Mouse (Mus musculus) cerebellum, adult 2 months (tissue): ENCODE measurements at regions not wholly inside any gene's neighbourhood (a gene's known extent, or its start where the extent isn't known, plus 50 kb on each side); places are given as distances from the start of the nearest gene placed in this dataset.
"Not testable (repeated sequence)": the region's sequence is repeated elsewhere in the genome, so short reads cannot be mapped to it uniquely, and the experiment has no call there.

Experiments
- DNase-seq, 2 experiments: peaks; one replicate each; pipeline ENCODE4 v3.0.0; 2021
- H3K27ac ChIP-seq: fragments of 200-500 bp; 2 replicates; pipeline ENCODE4 v1.5.1; 2012; ENCODE audit warnings: low read length, control low read depth, inconsistent platforms; ENCODE audit not compliant: insufficient read depth
- H3K27me3 ChIP-seq: fragments of 200-500 bp; 2 replicates; pipeline ENCODE4 v1.6.1; 2012; ENCODE audit warnings: inconsistent platforms, mild to moderate bottlenecking, low read length, moderate library complexity; ENCODE audit not compliant: control insufficient read depth, insufficient read depth
- H3K4me1 ChIP-seq: fragments of 200-500 bp; 2 replicates; pipeline ENCODE4 v1.6.1; 2011; ENCODE audit warnings: low read length; ENCODE audit not compliant: control insufficient read depth, insufficient read depth
- H3K4me3 ChIP-seq: fragments of 200-500 bp; replicated peaks from 2 replicates; pipeline ENCODE3; 2011; ENCODE audit warnings: mild to moderate bottlenecking, low read depth, low read length, control low read depth; ENCODE audit not compliant: insufficient read depth
- CTCF ChIP-seq: fragments of 200-500 bp; IDR thresholded peaks from 2 replicates; pipeline ENCODE4 v1.5.1; 2011; ENCODE audit warnings: low read depth, mild to moderate bottlenecking, control low read depth, low read length, moderate library complexity, borderline replicate concordance; ENCODE audit not compliant: insufficient read depth
- POLR2A ChIP-seq: fragments of 200-500 bp; IDR thresholded peaks from 2 replicates; pipeline ENCODE4 v1.6.1; 2011; ENCODE audit warnings: low read length, control low read depth, borderline replicate concordance; ENCODE audit not compliant: insufficient read depth
- WGBS: fragments of 180-500 bp; shearing (Covaris S2); methylation state at CpG from one replicate; pipeline ENCODE4 v1.1.7; 2018; 5-methylcytosine and 5-hydroxymethylcytosine counted together

DNA sequence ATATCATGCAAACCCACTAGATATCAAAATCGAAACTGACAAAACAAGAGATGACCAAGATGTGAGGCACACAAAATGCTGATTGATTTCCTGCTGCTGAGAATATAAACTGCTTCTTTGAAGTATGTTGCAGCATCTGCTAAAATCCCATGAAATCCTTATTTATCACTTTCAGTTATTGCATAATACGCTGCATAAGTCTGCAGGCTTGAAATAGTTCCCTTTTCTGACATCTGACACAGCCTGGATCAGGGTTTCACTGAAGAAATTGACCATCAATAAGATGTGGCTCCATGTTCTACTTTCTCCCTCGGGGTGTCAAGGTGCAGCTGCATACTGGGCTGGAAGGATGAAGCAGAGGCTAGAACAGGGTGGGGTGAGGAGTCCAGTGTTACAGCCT is 348.7 kb upstream of the Dab2 start:
- 78% methylated on average over 3 of the region's 3 CpGs for WGBS
- no peak for DNase-seq
- no peaks in the 10 kb centered on the region for H3K27me3 ChIP-seq
- no peak overlapping the region for H3K4me3 ChIP-seq
- H3K4me1 ChIP-seq, result no peaks in the 10 kb centered on the region
- H3K27ac ChIP-seq, result no peak overlapping the region
- TF ChIP-seq CTCF (no peak), POLR2A (no peak)

DNA sequence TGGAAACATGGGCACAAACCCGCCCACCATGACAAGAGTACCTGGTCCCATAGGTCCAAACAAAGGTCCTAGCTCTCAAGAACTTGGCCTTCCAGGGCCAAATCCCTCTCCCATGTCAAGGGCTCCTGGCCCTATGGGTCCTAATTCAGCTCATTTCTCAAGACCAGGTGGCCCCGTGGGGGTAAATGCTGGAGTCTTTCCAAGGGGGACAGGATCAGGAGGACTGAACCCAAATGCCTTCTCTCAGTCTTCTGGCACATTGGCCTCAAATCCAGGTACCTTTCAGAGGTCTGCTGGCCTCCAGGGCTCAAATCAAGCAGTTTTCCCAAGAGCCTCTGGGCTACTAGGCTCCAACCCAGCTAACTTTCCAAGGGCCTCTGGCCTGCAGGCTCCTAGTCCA is 347.9 kb upstream of the Dab2 start:
- not testable (repeated sequence) for H3K27ac ChIP-seq, H3K4me1 ChIP-seq, H3K4me3 ChIP-seq, H3K27me3 ChIP-seq, DNase-seq
- WGBS, result 84% methylated on average over 2 of the region's 2 CpGs

DNA sequence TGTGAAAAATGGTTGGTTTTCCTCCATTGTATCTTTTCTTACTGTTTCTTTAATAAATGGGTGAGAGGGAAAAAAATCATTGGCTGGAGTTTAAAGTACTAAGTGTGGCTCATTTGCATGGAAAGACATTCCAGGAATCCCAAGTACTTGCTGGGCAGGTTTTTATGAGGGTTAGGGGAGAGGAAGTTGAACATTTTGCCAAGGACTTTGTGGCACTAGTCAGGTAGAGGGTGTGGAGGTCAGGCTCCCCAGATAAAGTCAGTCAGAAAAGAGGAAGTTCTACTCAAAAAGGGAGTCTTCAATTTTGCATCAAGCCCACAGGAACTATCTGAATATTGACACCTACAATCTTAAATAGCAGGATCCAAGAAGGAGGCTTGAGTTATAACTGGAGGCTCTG is 346.5 kb upstream of the Dab2 start:
- H3K27ac ChIP-seq, result no peak overlapping the region
- H3K4me1 ChIP-seq, result no peaks in the 10 kb centered on the region
- TF ChIP-seq POLR2A (no peak), CTCF (no peak)

DNA sequence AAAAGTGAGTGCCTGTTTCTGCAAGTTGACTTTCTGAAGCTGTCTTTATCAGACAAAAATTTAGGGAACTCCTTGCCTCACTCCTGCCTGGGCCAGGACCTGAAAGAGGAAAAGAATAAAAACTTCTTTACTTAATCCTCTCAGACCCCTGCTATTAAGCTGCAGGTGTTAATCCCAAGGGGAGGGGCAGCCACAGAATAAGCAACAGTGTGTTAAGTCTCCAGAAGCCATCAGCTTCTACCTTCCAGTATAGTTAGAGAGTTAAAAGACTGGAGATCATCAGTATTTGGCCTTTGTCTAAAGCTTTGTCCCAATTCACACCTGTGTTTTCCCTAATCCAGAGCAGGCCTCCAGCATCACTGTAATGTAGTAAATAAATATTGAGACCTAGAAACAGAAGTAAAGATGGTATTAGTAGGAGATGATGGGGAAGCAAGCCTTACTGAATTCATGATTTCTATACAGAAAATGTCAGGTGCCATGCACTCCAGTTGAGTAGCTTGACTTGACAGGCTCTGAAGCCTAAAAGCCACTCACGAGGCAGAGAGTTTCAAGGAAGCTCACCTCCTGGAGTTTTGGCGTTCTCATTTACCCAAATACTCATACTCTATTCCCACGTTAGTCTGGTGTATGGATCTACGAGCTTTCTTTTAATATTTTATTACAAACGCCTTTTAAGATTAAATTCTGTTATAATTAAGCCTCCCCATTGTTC is 308.1 kb upstream of the Dab2 start:
- Histone ChIP-seq H3K27me3 (no peaks in the 10 kb centered on the region), H3K27ac (no peak overlapping the region), H3K4me1 (no peaks in the 10 kb centered on the region), H3K4me3 (no peak overlapping the region)
- no peak for DNase-seq
- TF ChIP-seq CTCF (no peak), POLR2A (no peak)
- WGBS, result 54% methylated on average over 5 of the region's 5 CpGs

More for the DNA sequence above, 346.5 kb upstream of the Dab2 start:
- DNase-seq, result no peak
- Histone ChIP-seq H3K4me3 (no peak overlapping the region), H3K27me3 (no peaks in the 10 kb centered on the region)

DNA sequence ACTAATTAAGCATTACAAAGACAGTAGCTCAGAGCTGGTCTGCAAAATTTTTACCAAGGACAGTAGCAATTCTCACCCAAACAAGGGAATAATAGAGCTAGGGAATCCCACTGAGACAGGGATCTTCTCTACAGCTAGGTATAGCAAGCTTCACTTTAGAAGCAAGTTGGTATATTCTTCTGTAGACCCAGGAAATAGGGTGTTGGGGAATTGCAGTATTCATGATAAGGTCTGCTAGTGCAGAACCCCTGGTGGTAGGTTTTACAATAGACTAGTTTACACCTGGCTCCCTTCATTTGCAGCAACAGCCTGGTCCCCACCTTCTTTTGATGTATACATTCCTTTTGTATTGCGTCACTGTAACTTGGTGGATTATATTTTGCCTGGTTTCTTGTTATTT is 307.4 kb upstream of the Dab2 start:
- H3K4me3 ChIP-seq, DNase-seq, H3K27ac ChIP-seq, H3K4me1 ChIP-seq, H3K27me3 ChIP-seq: not testable (repeated sequence)
- 97% methylated on average over 1 of the region's 1 CpGs for WGBS

DNA sequence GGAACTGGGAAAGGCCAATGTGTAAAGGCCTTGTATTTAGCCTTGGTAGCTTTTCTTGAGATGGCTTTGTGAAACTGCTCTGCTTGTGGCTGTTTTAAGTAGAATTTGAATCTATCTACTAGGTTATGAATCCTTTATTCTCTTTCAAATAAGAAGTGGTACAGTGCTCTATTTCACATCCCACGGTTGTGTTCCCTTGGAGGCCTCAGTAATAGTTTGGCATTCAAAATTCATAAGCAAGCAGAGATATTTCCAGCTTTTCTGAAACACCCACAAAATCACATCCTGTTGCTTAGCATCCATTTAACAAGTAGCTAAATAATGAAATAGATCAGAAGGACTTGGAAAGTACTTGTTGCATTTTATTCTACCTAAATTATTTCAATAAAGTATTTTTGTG is 298.8 kb upstream of the Dab2 start:
- Histone ChIP-seq H3K4me1 (no peaks in the 10 kb centered on the region), H3K27ac (no peak overlapping the region), H3K4me3 (no peak overlapping the region), H3K27me3 (no peaks in the 10 kb centered on the region)
- no peak for TF ChIP-seq POLR2A
- TF ChIP-seq CTCF, result no peak
- 81% methylated on average over 1 of the region's 1 CpGs for WGBS
- no peak for DNase-seq

DNA sequence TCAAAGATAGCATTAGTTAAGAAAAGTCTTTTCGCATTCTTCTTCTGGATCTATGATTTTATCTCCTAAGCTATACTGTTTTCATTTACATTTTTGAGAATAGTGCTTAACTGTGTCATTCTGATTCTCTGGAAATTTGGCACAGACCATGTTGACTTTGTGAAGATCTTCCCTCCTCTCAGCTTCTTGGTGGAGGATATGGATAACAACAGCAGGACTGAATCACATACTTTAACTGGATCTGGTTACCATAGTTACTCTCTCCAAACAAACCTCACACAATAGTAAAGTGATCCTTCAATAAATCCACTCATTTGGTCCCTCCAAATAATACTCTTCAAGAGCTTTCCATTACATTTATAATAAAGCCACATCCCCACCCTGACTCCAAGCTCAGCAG is 298.2 kb upstream of the Dab2 start:
- H3K4me1 ChIP-seq, result no peaks in the 10 kb centered on the region
- H3K27me3 ChIP-seq, result no peaks in the 10 kb centered on the region
- DNase-seq, result no peak
- TF ChIP-seq POLR2A (no peak), CTCF (no peak)
- H3K27ac ChIP-seq, result no peak overlapping the region
- no peak overlapping the region for H3K4me3 ChIP-seq
- WGBS, result 95% methylated on average over 1 of the region's 1 CpGs

DNA sequence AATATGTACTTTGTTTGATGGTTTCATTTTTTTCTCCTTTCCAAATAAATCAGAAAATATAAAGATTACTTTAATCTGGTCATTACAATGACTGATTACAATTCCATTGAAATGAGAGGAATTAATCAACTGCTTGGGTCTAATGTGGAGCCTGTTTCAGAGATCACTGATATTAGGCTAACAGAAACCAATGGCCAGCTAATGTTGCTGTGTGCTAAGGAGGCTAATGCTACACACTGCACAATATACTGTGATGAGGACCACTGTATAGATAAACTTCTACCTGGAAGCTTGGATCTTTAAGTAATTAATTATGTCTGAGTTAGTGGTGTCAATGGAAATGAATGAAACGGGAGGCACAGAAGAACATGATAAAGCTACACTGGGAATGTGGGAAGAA is 284.6 kb upstream of the Dab2 start:
- WGBS, result 79% methylated on average over 1 of the region's 1 CpGs
- TF ChIP-seq POLR2A, result no peak
- TF ChIP-seq CTCF, result no peak
- no peak for DNase-seq

DNA sequence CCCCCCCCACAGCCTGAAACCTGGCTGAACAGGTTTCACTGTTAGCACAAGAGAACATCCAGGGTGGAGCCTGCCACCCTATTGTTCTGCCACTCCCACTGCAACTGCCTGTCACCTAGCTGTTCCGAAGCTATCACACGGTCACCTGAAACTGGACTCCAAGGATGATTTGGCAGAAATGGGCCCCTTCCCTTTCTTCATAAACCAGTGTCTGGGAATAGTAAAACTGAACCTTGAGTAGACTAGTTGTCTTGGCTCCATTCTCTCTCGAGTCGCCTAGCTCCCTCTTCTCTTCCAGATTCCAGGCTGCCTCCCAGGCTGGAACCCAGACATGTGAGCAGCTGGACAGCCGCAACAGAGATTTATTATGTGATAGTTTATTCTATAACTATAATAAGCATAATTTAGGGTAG is 282.9 kb upstream of the Dab2 start:
- WGBS, result 66% methylated on average over 5 of the region's 5 CpGs
- no peaks in the 10 kb centered on the region for H3K4me1 ChIP-seq
- no peak for DNase-seq
- no peak overlapping the region for H3K4me3 ChIP-seq
- H3K27me3 ChIP-seq, result no peaks in the 10 kb centered on the region
- TF ChIP-seq CTCF, result no peak
- H3K27ac ChIP-seq, result no peak overlapping the region

More for the DNA sequence above, 284.6 kb upstream of the Dab2 start:
- H3K27me3 ChIP-seq, result no peaks in the 10 kb centered on the region
- no peak overlapping the region for H3K27ac ChIP-seq
- no peaks in the 10 kb centered on the region for H3K4me1 ChIP-seq
- H3K4me3 ChIP-seq, result no peak overlapping the region
